Mouse (Mus musculus) neural tube, embryonic 14.5 days (tissue): ENCODE data around the gene Ucma. TPM values are rescaled to one million over a fixed set of nuclear protein-coding genes. Genes with fewer than 3 reads are reported as not detected.

Experiments used
- ATAC-seq: fragments of 200-750 bp; cut with Nextera tagmentation; 2 replicates; pipeline ENCODE4 v1.8.0; 2017; ENCODE audit warnings: low read depth, mild to moderate bottlenecking, moderate TSS enrichment, moderate library complexity
- H3K27ac ChIP-seq: fragments of 300-500 bp; sonication (generic); 2 replicates; pipeline ENCODE4 v1.5.1; 2014; ENCODE audit warnings: low read depth, mild to moderate bottlenecking, control low read depth, low read length, moderate library complexity, mixed read lengths
- H3K27me3 ChIP-seq: fragments of 300-500 bp; sonication (generic); 2 replicates; pipeline ENCODE4 v1.6.1; 2014; ENCODE audit warnings: low read length; ENCODE audit not compliant: control insufficient read depth, insufficient read depth
- H3K36me3 ChIP-seq: fragments of 300-500 bp; sonication (generic); 2 replicates; pipeline ENCODE4 v1.6.1; 2014; ENCODE audit warnings: low read length, mixed read lengths; ENCODE audit not compliant: control insufficient read depth, insufficient read depth
- H3K4me1 ChIP-seq: fragments of 300-500 bp; sonication (generic); 2 replicates; pipeline ENCODE4 v1.6.1; 2014; ENCODE audit warnings: low read length; ENCODE audit not compliant: control insufficient read depth, insufficient read depth
- H3K4me2 ChIP-seq: fragments of 300-500 bp; sonication (generic); 2 replicates; pipeline ENCODE4 v1.6.1; 2014; ENCODE audit warnings: mild to moderate bottlenecking, low read depth, low read length, control low read depth
- H3K4me3 ChIP-seq: fragments of 300-500 bp; sonication (generic); 2 replicates; pipeline ENCODE4 v1.5.1; 2014; ENCODE audit warnings: low read depth, low read length, control low read depth, mixed read lengths
- H3K9ac ChIP-seq: fragments of 300-500 bp; sonication (generic); replicated peaks from 2 replicates; pipeline ENCODE4 v1.6.1; 2014; ENCODE audit warnings: low read depth, mild to moderate bottlenecking, control low read depth, low read length, mixed read lengths
- H3K9me3 ChIP-seq: fragments of 300-500 bp; sonication (generic); 2 replicates; pipeline ENCODE4 v1.6.1; 2016; ENCODE audit warnings: low read length; ENCODE audit not compliant: control insufficient read depth
- WGBS: fragments of 180-500 bp; shearing (Covaris S2); extraction: QIAGEN DNeasy Blood & Tissue Kit; methylation state at CpG from one replicate; pipeline ENCODE4 v1.1.7; 2014; 5-methylcytosine and 5-hydroxymethylcytosine counted together
- polyA plus RNA-seq: library from polyadenylated mRNA; unstranded; fragments of >200 nt; fragmentation: Nextera tagmentation; extraction: Ambion mirVana; gene quantifications from 2 replicates; pipeline ENCODE4 v1.2.1, GENCODE M21; 2014

Ucma gene
- polyA plus RNA-seq, 1 experiment from 2014 or later, result not detected

GRCm38 (mm10) chr2:5014616-5015015 is 38.7 kb downstream of the Ucma start:
- H3K9ac ChIP-seq, result no peak overlapping the region
- H3K9me3 ChIP-seq, result no peaks in the 10 kb centered on the region
- H3K4me3 ChIP-seq, result no peak overlapping the region
- no peaks in the 10 kb centered on the region for H3K36me3 ChIP-seq
- H3K27me3 ChIP-seq, result no peaks in the 10 kb centered on the region
- WGBS, result 73% methylated on average over 7 of the region's 7 CpGs
- H3K4me2 ChIP-seq, result no peak overlapping the region
- ATAC-seq, result no peak
- no peak overlapping the region for H3K27ac ChIP-seq
- H3K4me1 ChIP-seq, result no peaks in the 10 kb centered on the region

GRCm38 (mm10) chr2:5015527-5015926 is 39.6 kb downstream of the Ucma start:
- H3K27ac ChIP-seq, result no peak overlapping the region
- no peak overlapping the region for H3K4me2 ChIP-seq
- 84% methylated on average over 6 of the region's 6 CpGs for WGBS
- no peaks in the 10 kb centered on the region for H3K9me3 ChIP-seq
- ATAC-seq, result no peak
- H3K36me3 ChIP-seq, result no peaks in the 10 kb centered on the region
- H3K4me1 ChIP-seq, result no peaks in the 10 kb centered on the region
- H3K9ac ChIP-seq, result no peak overlapping the region
- H3K4me3 ChIP-seq, result no peak overlapping the region
- no peaks in the 10 kb centered on the region for H3K27me3 ChIP-seq

GRCm38 (mm10) chr2:5016922-5017321 is 41.0 kb downstream of the Ucma start:
- no peaks in the 10 kb centered on the region for H3K9me3 ChIP-seq
- 94% methylated on average over 7 of the region's 7 CpGs for WGBS

GRCm38 (mm10) chr2:5019708-5020107 is 43.8 kb downstream of the Ucma start:
- no peak overlapping the region for H3K4me2 ChIP-seq
- no peak for ATAC-seq
- H3K27ac ChIP-seq, result no peak overlapping the region
- no peaks in the 10 kb centered on the region for H3K9me3 ChIP-seq
- WGBS, result 59% methylated on average over 1 of the region's 1 CpGs
- no peaks in the 10 kb centered on the region for H3K36me3 ChIP-seq
- no peaks in the 10 kb centered on the region for H3K4me1 ChIP-seq
- no peak overlapping the region for H3K9ac ChIP-seq
- H3K27me3 ChIP-seq, result no peaks in the 10 kb centered on the region
- no peak overlapping the region for H3K4me3 ChIP-seq

More at GRCm38 (mm10) chr2:5016922-5017321, 41.0 kb downstream of the Ucma start:
- H3K4me2 ChIP-seq, result no peak overlapping the region
- no peaks in the 10 kb centered on the region for H3K4me1 ChIP-seq
- H3K27ac ChIP-seq, result no peak overlapping the region
- H3K36me3 ChIP-seq, result no peaks in the 10 kb centered on the region
- H3K27me3 ChIP-seq, result no peaks in the 10 kb centered on the region
- no peak for ATAC-seq
- H3K9ac ChIP-seq, result no peak overlapping the region
- no peak overlapping the region for H3K4me3 ChIP-seq

GRCm38 (mm10) chr2:5023275-5023674 is 47.4 kb downstream of the Ucma start:
- H3K9me3 ChIP-seq, result no peaks in the 10 kb centered on the region
- no peak for ATAC-seq
- H3K4me2 ChIP-seq, result no peak overlapping the region
- H3K9ac ChIP-seq, result no peak overlapping the region
- H3K4me1 ChIP-seq, result no peaks in the 10 kb centered on the region
- no peak overlapping the region for H3K4me3 ChIP-seq
- H3K27me3 ChIP-seq, result no peaks in the 10 kb centered on the region
- 90% methylated on average over 2 of the region's 2 CpGs for WGBS
- no peak overlapping the region for H3K27ac ChIP-seq
- H3K36me3 ChIP-seq, result no peaks in the 10 kb centered on the region

- no peak for ATAC-seq
- Histone ChIP-seq H3K9ac (no peak overlapping the region), H3K27me3 (no peaks in the 10 kb centered on the region), H3K4me2 (no peak overlapping the region), H3K36me3 (no peaks in the 10 kb centered on the region), H3K4me3 (no peak overlapping the region), H3K9me3 (no peaks in the 10 kb centered on the region), H3K4me1 (no peaks in the 10 kb centered on the region), H3K27ac (no peak overlapping the region)
- WGBS, result 90% methylated on average over 14 of the region's 14 CpGs
Measured at GRCm38 (mm10) chr2:5023699-5024399, 47.9 kb downstream of the Ucma start.

GRCm38 (mm10) chr2:5025162-5025733 is 49.3 kb downstream of the Ucma start:
- H3K9ac ChIP-seq, result no peak overlapping the region
- H3K4me1 ChIP-seq, result no peaks in the 10 kb centered on the region
- no peak for ATAC-seq
- H3K36me3 ChIP-seq, result no peaks in the 10 kb centered on the region
- no peaks in the 10 kb centered on the region for H3K27me3 ChIP-seq
- 46% methylated on average over 3 of the region's 4 CpGs for WGBS
- no peak overlapping the region for H3K27ac ChIP-seq
- H3K4me2 ChIP-seq, result no peak overlapping the region
- H3K4me3 ChIP-seq, result no peak overlapping the region
- no peaks in the 10 kb centered on the region for H3K9me3 ChIP-seq

GRCm38 (mm10) chr2:5027057-5027456 is 51.1 kb downstream of the Ucma start:
- ATAC-seq, result no peak
- H3K4me3 ChIP-seq, result no peak overlapping the region
- H3K9ac ChIP-seq, result no peak overlapping the region
- H3K4me1 ChIP-seq, result no peaks in the 10 kb centered on the region
- no peaks in the 10 kb centered on the region for H3K27me3 ChIP-seq
- H3K4me2 ChIP-seq, result no peak overlapping the region
- H3K27ac ChIP-seq, result no peak overlapping the region
- no peaks in the 10 kb centered on the region for H3K9me3 ChIP-seq
- WGBS, result 54% methylated on average over 6 of the region's 6 CpGs
- H3K36me3 ChIP-seq, result no peaks in the 10 kb centered on the region

- no peak for ATAC-seq
- WGBS, result 86% methylated on average over 7 of the region's 7 CpGs
- no peaks in the 10 kb centered on the region for H3K36me3 ChIP-seq
Measured at GRCm38 (mm10) chr2:5028047-5028446, 52.1 kb downstream of the Ucma start.

More at GRCm38 (mm10) chr2:5028047-5028446, 52.1 kb downstream of the Ucma start:
- Histone ChIP-seq H3K4me3 (no peak overlapping the region), H3K9me3 (no peaks in the 10 kb centered on the region), H3K4me2 (no peak overlapping the region), H3K9ac (no peak overlapping the region), H3K27me3 (no peaks in the 10 kb centered on the region), H3K4me1 (no peaks in the 10 kb centered on the region), H3K27ac (no peak overlapping the region)
